ENCODE assay signal across 8 mouse cellular contexts in genomic region chr1:58210203-58210602, GRCm38 (mm10). TPM values are rescaled to one million over a fixed set of nuclear protein-coding genes. Genes with fewer than 3 reads are reported as not detected.
DNase-seq lines count a peak whose midpoint lies in the region.

Aox4 (plus strand) TSS chr1:58210397.

- intact Hi-C loops in left cerebral cortex, postnatal 36 days (cut with DNase I), result no loop called here

- peak; percentile 51 for DNase-seq in 3T3-L1 (ENCODE audit: low read depth, low spot score)
- DNase-seq in adrenal gland, adult (ENCODE audit: inconsistent age in 2 of 2, low spot score in 1 of 2), result peak; percentile 64 to 80
- peak; percentile 51 for DNase-seq in kidney, adult 9 months
- peak; percentile 55 to 59 for DNase-seq in left cerebral cortex, postnatal 36 days (ENCODE audit: low spot score in 2 of 2)
- no peak for DNase-seq in thymus, postnatal 0 days (ENCODE audit: low spot score)
- no peak for DNase-seq in retina, embryonic 14.5 days (ENCODE audit: low spot score)
- no peak for DNase-seq in cerebellum, adult 18-20 months
- no peak for DNase-seq in thymus, postnatal 14 days

RNA-seq across cellular contexts. Expression of gene Aox4, which starts in this region (rescaled TPM):
- 1 to 10 TPM; 5.3 to 5.8 TPM for total RNA-seq in left cerebral cortex, postnatal 36 days (2021)
- 0.91 and 1.2 TPM in 2 replicates for polyA plus RNA-seq in thymus, postnatal 0 days (2015; fragmentation: Nextera tagmentation; extraction: Ambion mirVana)

Comparison
In these comparisons a context has a peak if more than half of its experiments do, and no peak if none do; other contexts are left out.
1. DNase-seq: peak in 3T3-L1 (single experiment), adrenal gland, adult (2 of 2), kidney, adult 9 months (single experiment) and left cerebral cortex, postnatal 36 days (2 of 2); none in thymus, postnatal 0 days (single experiment), retina, embryonic 14.5 days (single experiment), cerebellum, adult 18-20 months (0 of 2) and thymus, postnatal 14 days (single experiment).